Mouse (Mus musculus) CD8-positive naive resting alpha-beta T cell, adult 2 months (primary cell): Measurements from ENCODE around the gene Il17ra.
A peak's percentile ranks its signal among the peaks of the same experiment; 100 is the strongest.

Experiments
- DNase-seq, 2 experiments: peaks; one replicate each; pipeline ENCODE4 v3.0.0; 2022; ENCODE audit warnings: low read depth in 2 of 2, low spot score in 2 of 2

The Il17ra gene

GRCm38 (mm10) chr6:120470666-120471065, 7.6 kb downstream of the Il17ra start:
- DNase-seq: no peak

- DNase-seq: no peak
Measured at GRCm38 (mm10) chr6:120471991-120472441, 9.0 kb downstream of the Il17ra start.

GRCm38 (mm10) chr6:120472455-120473140, 9.6 kb downstream of the Il17ra start:
- no peak for DNase-seq

GRCm38 (mm10) chr6:120473427-120473826, 10.4 kb downstream of the Il17ra start:
- DNase-seq: no peak

- no peak for DNase-seq
Measured at GRCm38 (mm10) chr6:120475288-120475687, 12.2 kb downstream of the Il17ra start.

- no peak for DNase-seq
Measured at GRCm38 (mm10) chr6:120479302-120479701, 16.3 kb downstream of the Il17ra start.

- no peak for DNase-seq
Measured at GRCm38 (mm10) chr6:120480361-120480760, 17.3 kb downstream of the Il17ra start.

GRCm38 (mm10) chr6:120481538-120481937, 18.5 kb downstream of the Il17ra start:
- DNase-seq: peak in 1 of 2 experiments; percentile 53

- DNase-seq: no peak
Measured at GRCm38 (mm10) chr6:120482021-120482420, 19.0 kb downstream of the Il17ra start.

- no peak for DNase-seq
Measured at GRCm38 (mm10) chr6:120482756-120483155, 19.7 kb downstream of the Il17ra start.

- DNase-seq: peak; percentile 51 to 68
Measured at GRCm38 (mm10) chr6:120483211-120483626, 20.2 kb downstream of the Il17ra start.

- no peak for DNase-seq
Measured at GRCm38 (mm10) chr6:120485038-120485437, 22.0 kb downstream of the Il17ra start.

- DNase-seq: peak; percentile 54 to 59
Measured at GRCm38 (mm10) chr6:120486051-120486510, 23.0 kb downstream of the Il17ra start.

GRCm38 (mm10) chr6:120488647-120489046, 25.6 kb downstream of the Il17ra start:
- no peak for DNase-seq

- DNase-seq: no peak
Measured at GRCm38 (mm10) chr6:120489461-120489860, 26.4 kb downstream of the Il17ra start.

GRCm38 (mm10) chr6:120491064-120491463, 28.0 kb downstream of the Il17ra start:
- DNase-seq: no peak

- no peak for DNase-seq
Measured at GRCm38 (mm10) chr6:120491862-120492498, 28.9 kb downstream of the Il17ra start.

GRCm38 (mm10) chr6:120492499-120493373, 29.7 kb downstream of the Il17ra start:
- DNase-seq: peak in 1 of 2 experiments; percentile 28

- no peak for DNase-seq
Measured at GRCm38 (mm10) chr6:120493374-120494181, 30.5 kb downstream of the Il17ra start, which contains the start of gene Tmem121b. Gene Tmem121b (minus strand): TSS chr6:120493807.

- DNase-seq: no peak
Measured at GRCm38 (mm10) chr6:120496544-120496943, 33.5 kb downstream of the Il17ra start.

- no peak for DNase-seq
Measured at GRCm38 (mm10) chr6:120504051-120504450, 41.0 kb downstream of the Il17ra start.
